Mouse (Mus musculus): Measurements from ENCODE around the gene Ush1g.

- TF ChIP-seq CTCF (IDR thresholded peaks at IDR 0.05; ENCODE audit: extremely low read depth, insufficient read depth, insufficient read length, insufficient replicate concordance) (no peak), POLR2A (IDR thresholded peaks at IDR 0.05; ENCODE audit: low read depth, low read length) (no peak)
These were observed 50.8 kb downstream of the Ush1g start for GRCm38 (mm10) chr11:115271052-115271451.
